Mouse (Mus musculus) liver, embryonic 16.5 days (tissue): ENCODE data around the gene Hoxc13. TPM values are rescaled to one million over a fixed set of nuclear protein-coding genes. Genes with fewer than 3 reads are reported as not detected.

Source experiments
- ATAC-seq: fragments of 200-750 bp; cut with Nextera tagmentation; 2 replicates; pipeline ENCODE4 v1.8.0; 2017; ENCODE audit warnings: low read depth, mild to moderate bottlenecking, moderate number of reproducible peaks, moderate library complexity
- H3K27ac ChIP-seq: fragments of 300-500 bp; sonication (generic); 2 replicates; pipeline ENCODE4 v1.5.1; 2014; ENCODE audit warnings: mild to moderate bottlenecking, low read length
- H3K27me3 ChIP-seq: fragments of 300-500 bp; sonication (generic); 2 replicates; pipeline ENCODE4 v1.6.1; 2014; ENCODE audit warnings: low read depth, low read length, mixed read lengths; ENCODE audit not compliant: control insufficient read depth, insufficient read depth
- H3K36me3 ChIP-seq: fragments of 300-500 bp; sonication (generic); 2 replicates; pipeline ENCODE4 v1.6.1; 2014; ENCODE audit warnings: mild to moderate bottlenecking; ENCODE audit not compliant: control insufficient read depth, insufficient read depth
- H3K4me1 ChIP-seq: fragments of 300-500 bp; sonication (generic); 2 replicates; pipeline ENCODE4 v1.6.1; 2014; ENCODE audit warnings: low read depth, low read length, mixed read lengths; ENCODE audit not compliant: control insufficient read depth
- H3K4me2 ChIP-seq: fragments of 300-500 bp; sonication (generic); 2 replicates; pipeline ENCODE4 v1.6.1; 2014; ENCODE audit warnings: low read depth, low read length, mixed read lengths
- H3K4me3 ChIP-seq: fragments of 300-500 bp; sonication (generic); 2 replicates; pipeline ENCODE4 v1.5.1; 2014; ENCODE audit warnings: low read depth, mild to moderate bottlenecking, low read length
- H3K9ac ChIP-seq: fragments of 300-500 bp; sonication (generic); 2 replicates; pipeline ENCODE4 v1.6.1; 2014; ENCODE audit warnings: low read depth, low read length
- H3K9me3 ChIP-seq: fragments of 300-500 bp; sonication (generic); replicated peaks from 2 replicates; pipeline ENCODE4 v1.6.1; 2016; ENCODE audit warnings: low read length; ENCODE audit not compliant: control insufficient read depth
- WGBS: fragments of 180-500 bp; shearing (Covaris S2); extraction: QIAGEN DNeasy Blood & Tissue Kit; methylation state at CpG from one replicate; pipeline ENCODE4 v1.1.7; 2014; ENCODE audit not compliant: insufficient replicate concordance; 5-methylcytosine and 5-hydroxymethylcytosine counted together
- microRNA-seq: library from miRNA; unstranded; fragments of <30 nt; microRNA quantifications from one replicate; pipeline ENCODE4, GENCODE M21; 2016
- polyA plus RNA-seq: library from polyadenylated mRNA; unstranded; fragments of >200 nt; fragmentation: Nextera tagmentation; extraction: Ambion mirVana; gene quantifications from 2 replicates; pipeline ENCODE4 v1.2.1, GENCODE M21; 2015

Hoxc13 gene
- polyA plus RNA-seq, 1 experiment from 2014 or later, result not detected

DNA sequence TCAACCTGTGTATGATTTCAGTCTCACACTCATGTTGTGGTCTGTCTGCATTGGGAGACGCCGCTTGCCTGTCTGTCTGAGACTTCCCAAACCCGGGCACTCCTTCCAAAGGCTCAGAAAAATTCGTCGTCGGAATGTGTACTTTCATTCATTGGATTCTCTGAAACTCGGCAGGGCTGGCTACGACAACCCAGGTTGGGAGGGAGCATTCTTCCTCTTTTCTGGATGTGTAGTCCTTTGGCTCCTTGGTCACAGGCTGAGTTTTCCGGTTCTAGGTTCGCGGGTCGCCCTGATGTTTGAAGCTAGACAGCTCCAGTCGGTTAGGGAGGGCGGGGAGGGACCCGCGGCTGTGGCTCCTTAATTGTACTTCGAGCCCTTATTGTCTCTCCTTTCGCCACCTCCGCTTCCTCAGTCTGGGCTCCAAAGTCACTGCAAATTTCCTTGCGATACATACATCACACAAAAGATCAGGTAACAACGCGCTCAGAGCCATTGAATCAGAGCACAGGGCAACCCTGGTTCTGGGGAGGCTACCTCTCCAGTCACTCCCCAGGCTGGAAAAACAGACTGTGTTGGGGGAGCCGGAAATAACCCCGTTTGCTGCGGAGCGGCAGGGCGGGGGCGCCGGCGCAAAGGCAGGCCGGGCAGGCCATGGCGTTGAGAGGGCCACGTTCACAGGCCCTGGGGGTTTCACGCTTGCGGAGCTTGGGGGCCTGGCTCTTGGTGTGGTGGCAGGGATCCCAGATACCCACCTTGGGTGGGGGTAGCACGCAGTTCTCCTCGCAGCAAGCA is 55.9 kb downstream of the Hoxc13 start:
- Histone ChIP-seq H3K36me3 (no peaks in the 10 kb centered on the region), H3K4me1 (no peaks in the 10 kb centered on the region), H3K27ac (no peak overlapping the region), H3K9ac (no peak overlapping the region), H3K27me3 (peaks cover 98% of the 10 kb centered on the region), H3K4me3 (peak overlapping the region; percentile 19; the same call in 1 of the 2 replicates), H3K4me2 (peak overlapping the region; percentile 8; the same call in 1 of the 2 replicates), H3K9me3 (no peaks in the 10 kb centered on the region)
- 2% methylated on average over 37 of the region's 37 CpGs for WGBS
- ATAC-seq, result no peak

GRCm38 (mm10) chr15:102977423-102977974 is 56.6 kb downstream of the Hoxc13 start:
- H3K4me1 ChIP-seq, result no peaks in the 10 kb centered on the region
- 5% methylated on average over 16 of the region's 16 CpGs for WGBS
- peak overlapping the region; percentile 8; the same call in 1 of the 2 replicates for H3K4me2 ChIP-seq
- peaks cover 98% of the 10 kb centered on the region for H3K27me3 ChIP-seq
- ATAC-seq, result no peak
- no peaks in the 10 kb centered on the region for H3K36me3 ChIP-seq
- no peak overlapping the region for H3K27ac ChIP-seq
- H3K4me3 ChIP-seq, result peak overlapping the region; percentile 19; the same call in 1 of the 2 replicates
- H3K9me3 ChIP-seq, result no peaks in the 10 kb centered on the region
- no peak overlapping the region for H3K9ac ChIP-seq

Small RNAs within 50 kb of the gene (microRNA-seq; reads per million reads assigned to microRNA genes)
- gene Mir196a-2, result 8.6 reads per million, percentile 25 among the genes with 10 or more reads in this experiment

Other genes starting within 250 kb of the Hoxc13 start
- 25.6 and 26.0 TPM in 2 replicates for gene Atp5g2, start 248.8 kb upstream of the Hoxc13 start, polyA plus RNA-seq
- gene Calcoco1, start 198.9 kb upstream of the Hoxc13 start, polyA plus RNA-seq, result 17.9 and 18.2 TPM in 2 replicates
- gene Hoxc12, start 15.7 kb downstream of the Hoxc13 start, polyA plus RNA-seq, result not detected in 2 replicates
- gene Hoxc11, start 33.3 kb downstream of the Hoxc13 start, polyA plus RNA-seq, result not detected in 2 replicates
- gene Hoxc10, start 45.7 kb downstream of the Hoxc13 start, polyA plus RNA-seq, result not detected in 2 replicates
- gene Hoxc5, start 46.3 kb downstream of the Hoxc13 start, polyA plus RNA-seq, result 0.06 and 0.09 TPM in 2 replicates
- not detected in 2 replicates for gene Hoxc9, start 55.3 kb downstream of the Hoxc13 start, polyA plus RNA-seq
- gene Hoxc8, start 69.5 kb downstream of the Hoxc13 start, polyA plus RNA-seq, result not detected in 2 replicates
- 0.07 TPM in 1 of 2 replicates, not detected in the other for gene Hoxc6, start 77.2 kb downstream of the Hoxc13 start, polyA plus RNA-seq
- gene Hoxc4, start 97.8 kb downstream of the Hoxc13 start, polyA plus RNA-seq, result 0.09 and 0.15 TPM in 2 replicates
- 5.1 and 5.8 TPM in 2 replicates for gene Smug1, start 246.0 kb downstream of the Hoxc13 start, polyA plus RNA-seq